Mouse (Mus musculus) forebrain, postnatal 0 days (tissue): Measurements from ENCODE around the gene Egflam. TPM values are rescaled to one million over a fixed set of nuclear protein-coding genes. Genes with fewer than 3 reads are reported as not detected.

Experiments
- ATAC-seq: fragments of 200-750 bp; cut with Nextera tagmentation; 2 replicates; pipeline ENCODE4 v1.8.0; 2017; ENCODE audit warnings: mild to moderate bottlenecking, moderate library complexity
- DNase-seq: peaks from one replicate; pipeline ENCODE4 v3.0.0-alpha.2; 2015
- H3K27ac ChIP-seq: fragments of 300-500 bp; sonication (generic); 2 replicates; pipeline ENCODE4 v1.5.1; 2014; ENCODE audit warnings: low read depth, mild to moderate bottlenecking, antibody characterized with exemption, low read length, moderate library complexity, mixed read lengths
- H3K27me3 ChIP-seq: fragments of 300-500 bp; sonication (generic); 2 replicates; pipeline ENCODE4 v1.6.1; 2014; ENCODE audit warnings: mild to moderate bottlenecking, low read length, mixed read lengths; ENCODE audit not compliant: insufficient read depth
- H3K36me3 ChIP-seq: fragments of 300-500 bp; sonication (generic); 2 replicates; pipeline ENCODE4 v1.6.1; 2014; ENCODE audit warnings: mild to moderate bottlenecking, moderate library complexity; ENCODE audit not compliant: insufficient read depth
- H3K4me1 ChIP-seq: fragments of 300-500 bp; sonication (generic); 2 replicates; pipeline ENCODE4 v1.6.1; 2014; ENCODE audit warnings: antibody characterized with exemption; ENCODE audit not compliant: insufficient read depth
- H3K4me2 ChIP-seq: fragments of 300-500 bp; sonication (generic); 2 replicates; pipeline ENCODE4 v1.6.1; 2014; ENCODE audit warnings: low read depth, mild to moderate bottlenecking, moderate library complexity
- H3K4me3 ChIP-seq: fragments of 300-500 bp; sonication (generic); 2 replicates; pipeline ENCODE4 v1.5.1; 2014; ENCODE audit warnings: low read depth, low read length, mixed read lengths
- H3K9ac ChIP-seq: fragments of 300-500 bp; sonication (generic); 2 replicates; pipeline ENCODE4 v1.6.1; 2014; ENCODE audit warnings: mild to moderate bottlenecking
- H3K9me3 ChIP-seq: fragments of 300-500 bp; sonication (generic); 2 replicates; pipeline ENCODE4 v1.6.1; 2016; ENCODE audit warnings: low read length
- CTCF ChIP-seq: sonication (generic); IDR thresholded peaks from 2 replicates; pipeline ENCODE4 v1.5.1; 2016; ENCODE audit warnings: antibody characterized with exemption, control low read depth, low read depth
- WGBS: fragments of 180-500 bp; shearing (Covaris S2); extraction: QIAGEN DNeasy Blood & Tissue Kit; methylation state at CpG from one replicate; pipeline ENCODE4 v1.1.7; 2014; 5-methylcytosine and 5-hydroxymethylcytosine counted together
- polyA plus RNA-seq: library from polyadenylated mRNA; unstranded; fragments of >200 nt; fragmentation: Nextera tagmentation; extraction: Ambion mirVana; gene quantifications from 2 replicates; pipeline ENCODE4 v1.2.1, GENCODE M21; 2015
- total RNA-seq: library from RNA; depleted of rRNA; stranded (reverse); fragments of >200 nt; gene quantifications from 2 replicates; pipeline ENCODE4 v1.2.3, GENCODE M21; 2014

Egflam gene
- total and polyA plus RNA-seq, 2 experiments from 2014 or later: 4.5 to 5.1 TPM

DNA sequence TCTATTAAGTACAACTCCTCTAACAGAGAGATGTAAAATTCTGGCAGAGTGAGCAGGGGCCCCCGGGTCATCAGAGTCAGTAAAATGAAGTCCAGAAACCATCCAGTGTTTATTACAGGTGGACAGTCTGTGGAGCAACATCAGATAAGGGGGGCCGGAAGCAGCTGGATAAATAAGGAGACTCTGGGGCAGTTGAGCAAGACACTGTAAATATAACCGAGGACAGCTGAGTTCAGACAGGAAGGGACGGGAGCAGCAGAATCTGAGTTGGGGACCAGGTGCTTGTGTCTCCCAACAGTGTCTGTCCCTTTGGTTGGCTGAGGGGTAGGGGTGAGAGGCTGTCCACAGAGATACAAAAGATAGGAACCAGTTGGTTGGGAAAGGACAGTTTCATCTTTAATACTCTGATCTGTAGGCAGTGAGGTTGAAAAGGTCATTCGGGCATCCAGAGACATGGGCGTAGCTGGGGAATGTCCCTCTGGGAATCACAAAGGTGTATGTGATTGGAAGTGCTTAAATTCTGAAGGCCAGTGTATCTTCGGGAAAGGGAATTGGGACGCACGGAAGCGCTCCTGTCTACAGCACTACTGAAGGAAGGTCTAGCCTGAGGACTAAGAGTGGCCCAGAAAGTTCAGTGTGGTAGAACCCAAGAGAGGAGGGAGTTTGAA is 230.8 kb downstream of the Egflam start:
- no peak for TF ChIP-seq CTCF
- ATAC-seq: no peak

DNA sequence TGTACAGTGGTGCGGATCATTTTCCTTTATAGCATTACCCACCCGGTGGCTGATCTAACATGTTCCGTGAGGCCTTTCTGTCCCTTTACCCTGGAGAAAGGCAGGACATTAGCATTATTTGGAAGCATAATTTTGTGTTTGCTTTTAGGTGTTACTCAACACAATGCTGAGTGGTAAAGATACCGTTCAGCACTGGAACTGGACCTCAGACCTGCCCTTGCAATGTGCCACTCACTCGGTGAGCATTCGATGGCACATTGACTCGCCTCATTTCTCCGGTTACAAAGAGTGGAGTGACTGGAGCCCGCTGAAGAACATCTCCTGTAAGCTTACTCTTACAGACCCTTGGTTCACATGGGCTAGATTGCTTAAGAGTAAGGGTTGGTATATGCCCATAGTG is 231.5 kb downstream of the Egflam start:
- Histone ChIP-seq H3K27me3 (no peaks in the 10 kb centered on the region), H3K9me3 (no peaks in the 10 kb centered on the region), H3K9ac (no peak overlapping the region), H3K4me3 (no peak overlapping the region), H3K4me1 (no peaks in the 10 kb centered on the region), H3K36me3 (peaks cover 20% of the 10 kb centered on the region; the same call in 1 of the 2 replicates), H3K4me2 (no peak overlapping the region), H3K27ac (no peak overlapping the region)
- TF ChIP-seq CTCF: no peak
- WGBS: 95% methylated on average over 9 of the region's 9 CpGs
- ATAC-seq (no peak), DNase-seq (no peak)

More for the DNA sequence above, 230.8 kb downstream of the Egflam start:
- 94% methylated on average over 10 of the region's 10 CpGs for WGBS
- no peak overlapping the region for H3K4me3 ChIP-seq
- no peaks in the 10 kb centered on the region for H3K4me1 ChIP-seq
- no peak overlapping the region for H3K4me2 ChIP-seq
- peaks cover 20% of the 10 kb centered on the region; the same call in 1 of the 2 replicates for H3K36me3 ChIP-seq
- H3K9me3 ChIP-seq: no peaks in the 10 kb centered on the region
- no peak overlapping the region for H3K9ac ChIP-seq
- H3K27ac ChIP-seq: no peak overlapping the region
- H3K27me3 ChIP-seq: no peaks in the 10 kb centered on the region
- no peak for DNase-seq

DNA sequence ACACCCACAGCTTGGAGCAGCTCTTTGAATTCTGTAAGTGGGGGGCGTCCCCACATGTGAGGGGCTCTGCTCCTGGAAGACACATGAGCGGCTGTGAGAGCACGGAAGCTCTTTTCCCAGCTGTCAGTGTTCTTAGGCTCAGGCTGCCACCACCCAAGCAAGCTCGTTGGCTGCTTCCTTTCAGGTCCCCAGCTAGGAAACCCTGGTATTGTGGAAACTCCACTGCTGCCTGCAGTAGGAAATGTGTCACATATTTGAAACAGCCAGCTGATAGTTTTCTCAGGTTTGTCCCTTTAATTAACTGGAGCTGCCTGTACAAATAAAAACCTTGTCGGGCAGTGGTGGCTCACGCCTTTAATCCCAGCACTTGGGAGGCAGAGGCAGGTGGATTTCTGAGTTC is 234.3 kb downstream of the Egflam start:
- Histone ChIP-seq H3K27ac (no peak overlapping the region), H3K4me2 (no peak overlapping the region), H3K4me1 (no peaks in the 10 kb centered on the region), H3K27me3 (no peaks in the 10 kb centered on the region), H3K9ac (no peak overlapping the region), H3K9me3 (no peaks in the 10 kb centered on the region), H3K4me3 (no peak overlapping the region), H3K36me3 (peaks cover 17% of the 10 kb centered on the region; the same call in 1 of the 2 replicates)
- ATAC-seq (peak; percentile 16; the same call in 1 of the 2 replicates), DNase-seq (no peak)
- TF ChIP-seq CTCF: no peak
- WGBS: 49% methylated on average over 6 of the region's 6 CpGs

DNA sequence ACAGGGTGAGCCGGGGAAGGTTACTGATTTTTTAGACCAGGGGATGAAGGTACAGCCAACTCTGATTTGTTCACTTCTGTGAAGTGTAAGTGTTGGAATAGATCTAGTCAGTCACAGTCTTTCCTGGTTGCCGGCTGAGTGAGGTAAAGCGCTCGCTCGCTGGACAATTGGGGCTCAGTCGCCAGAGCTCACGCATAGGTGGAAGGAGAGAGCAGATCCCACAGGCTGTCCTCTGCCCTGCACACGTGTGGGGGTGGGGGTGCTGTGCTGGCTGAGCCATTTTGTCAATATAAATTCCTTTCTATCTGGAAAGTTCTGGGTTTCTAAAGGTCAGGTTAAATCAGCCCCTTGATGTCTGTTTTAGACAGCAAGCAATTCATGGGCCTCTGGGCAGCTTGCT is 237.9 kb downstream of the Egflam start:
- no peak overlapping the region for H3K27ac ChIP-seq
- no peaks in the 10 kb centered on the region for H3K4me1 ChIP-seq
- H3K9ac ChIP-seq: no peak overlapping the region
- H3K27me3 ChIP-seq: no peaks in the 10 kb centered on the region
- no peaks in the 10 kb centered on the region for H3K9me3 ChIP-seq
- 87% methylated on average over 8 of the region's 8 CpGs for WGBS
- ATAC-seq: no peak
- DNase-seq: no peak
- no peak overlapping the region for H3K4me2 ChIP-seq
- no peak overlapping the region for H3K4me3 ChIP-seq
- TF ChIP-seq CTCF: no peak
- peaks cover 6% of the 10 kb centered on the region; the same call in 1 of the 2 replicates for H3K36me3 ChIP-seq

DNA sequence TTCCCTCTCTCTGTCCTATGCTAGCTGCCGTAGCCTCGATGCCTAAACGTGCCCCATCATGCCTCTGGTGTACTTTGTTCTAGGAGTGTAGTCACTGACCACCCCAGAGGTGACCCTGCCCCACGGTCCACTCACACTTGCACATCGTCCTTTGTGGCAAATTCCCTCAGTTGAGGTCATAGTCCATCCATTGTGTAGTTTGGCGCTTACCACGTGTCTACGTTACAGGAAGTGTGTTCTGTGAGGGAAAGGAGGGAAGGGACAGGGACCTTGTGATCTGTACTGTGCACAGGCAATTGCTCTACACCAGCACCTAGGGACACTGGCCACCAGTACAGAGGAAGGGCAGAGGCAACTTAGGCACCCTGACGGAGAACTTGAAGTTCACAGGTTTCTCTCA is 238.3 kb downstream of the Egflam start:
- H3K27me3 ChIP-seq: no peaks in the 10 kb centered on the region
- no peak overlapping the region for H3K4me3 ChIP-seq
- H3K36me3 ChIP-seq: peaks cover 6% of the 10 kb centered on the region; the same call in 1 of the 2 replicates
- 88% methylated on average over 9 of the region's 9 CpGs for WGBS
- H3K27ac ChIP-seq: no peak overlapping the region
- H3K9me3 ChIP-seq: no peaks in the 10 kb centered on the region
- H3K4me2 ChIP-seq: no peak overlapping the region
- TF ChIP-seq CTCF: no peak
- H3K9ac ChIP-seq: no peak overlapping the region
- no peak for ATAC-seq
- no peaks in the 10 kb centered on the region for H3K4me1 ChIP-seq
- no peak for DNase-seq

DNA sequence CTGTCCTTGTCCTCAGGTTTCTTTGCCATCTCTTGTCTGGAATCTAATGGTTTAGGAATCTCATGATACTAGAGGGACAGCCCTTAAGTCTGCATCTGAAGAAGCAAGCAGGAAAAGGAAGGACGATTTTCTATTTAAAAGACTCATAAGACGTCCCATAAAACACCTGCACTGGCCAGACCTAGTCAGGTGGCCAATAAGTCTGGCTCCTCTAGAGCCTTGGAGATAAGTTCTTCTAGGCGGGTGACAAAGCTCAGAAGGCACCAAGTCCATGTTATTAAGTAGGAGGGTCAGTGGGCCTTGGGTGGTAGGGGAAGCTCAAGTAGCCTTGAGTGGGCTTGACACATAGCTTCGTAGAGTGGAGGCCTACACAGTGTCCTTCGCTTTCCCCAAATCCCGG is 240.5 kb downstream of the Egflam start:
- Histone ChIP-seq H3K4me1 (no peaks in the 10 kb centered on the region), H3K4me3 (no peak overlapping the region), H3K4me2 (no peak overlapping the region), H3K36me3 (peaks cover 3% of the 10 kb centered on the region; the same call in 1 of the 2 replicates), H3K27ac (no peak overlapping the region), H3K9ac (no peak overlapping the region), H3K27me3 (no peaks in the 10 kb centered on the region), H3K9me3 (no peaks in the 10 kb centered on the region)
- ATAC-seq (no peak), DNase-seq (no peak)
- no peak for TF ChIP-seq CTCF
- 95% methylated on average over 6 of the region's 6 CpGs for WGBS
